Mouse (Mus musculus): ENCODE measurements around the gene Dbp. TPM values are rescaled to one million over a fixed set of nuclear protein-coding genes. Genes with fewer than 3 reads are reported as not detected.

Dbp gene
- polyA plus RNA-seq, 1 experiment from 2014 or later, result 3.3 TPM

GRCm38 (mm10) chr7:45716952-45717917 is 12.3 kb downstream of the Dbp start:
- 8% methylated on average over 31 of the region's 31 CpGs for WGBS (ENCODE audit: insufficient replicate concordance)
- H3K4me2 ChIP-seq, result peak overlapping the region; percentile 96
- H3K4me3 ChIP-seq (ENCODE audit: low read depth, low read length), result peak overlapping the region; percentile 97
- no peaks in the 10 kb centered on the region for H3K9me3 ChIP-seq (replicated peaks; ENCODE audit: control insufficient read depth, low read length)
- H3K36me3 ChIP-seq (ENCODE audit: control insufficient read depth, insufficient read depth, low read length), result peaks cover 28% of the 10 kb centered on the region
- H3K4me1 ChIP-seq (ENCODE audit: control insufficient read depth, insufficient read depth, low read length), result peaks cover 41% of the 10 kb centered on the region
- peak; percentile 29 for ATAC-seq (replicated peaks; ENCODE audit: insufficient number of reproducible peaks, low FRiP score, low TSS enrichment)
- no peaks in the 10 kb centered on the region for H3K27me3 ChIP-seq (ENCODE audit: control insufficient read depth, insufficient read depth, low read length)
- peak overlapping the region; percentile 93 for H3K9ac ChIP-seq (ENCODE audit: low read depth, low read length)
- peak overlapping the region; percentile 91 for H3K27ac ChIP-seq (ENCODE audit: low read depth, low read length)

GRCm38 (mm10) chr7:45717918-45718297 is 13.0 kb downstream of the Dbp start, which contains the start of gene Sphk2:
Gene Sphk2, minus strand, starts transcription at chr7:45718002.
- peak within 1 kb of the TSS; percentile 99 for H3K9ac ChIP-seq (ENCODE audit: low read depth, low read length)
- WGBS (ENCODE audit: insufficient replicate concordance), result 1% methylated on average over 41 of the region's 41 CpGs
- H3K27ac ChIP-seq (ENCODE audit: low read depth, low read length), result peak within 1 kb of the TSS; percentile 91
- peaks cover 41% of the 10 kb centered on the region for H3K4me1 ChIP-seq (ENCODE audit: control insufficient read depth, insufficient read depth, low read length)
- no peaks in the 10 kb centered on the region for H3K9me3 ChIP-seq (replicated peaks; ENCODE audit: control insufficient read depth, low read length)
- H3K36me3 ChIP-seq (ENCODE audit: control insufficient read depth, insufficient read depth, low read length), result peaks cover 23% of the 10 kb centered on the region
- peak within 1 kb of the TSS; percentile 97 for H3K4me3 ChIP-seq (ENCODE audit: low read depth, low read length)
- H3K27me3 ChIP-seq (ENCODE audit: control insufficient read depth, insufficient read depth, low read length), result no peaks in the 10 kb centered on the region
- peak; percentile 70 for ATAC-seq (replicated peaks; ENCODE audit: insufficient number of reproducible peaks, low FRiP score, low TSS enrichment)
- H3K4me2 ChIP-seq, result peak within 1 kb of the TSS; percentile 96

GRCm38 (mm10) chr7:45718331-45718730 is 13.4 kb downstream of the Dbp start:
- H3K4me1 ChIP-seq (ENCODE audit: control insufficient read depth, insufficient read depth, low read length), result peaks cover 41% of the 10 kb centered on the region
- H3K4me3 ChIP-seq (ENCODE audit: low read depth, low read length), result peak overlapping the region; percentile 97
- H3K4me2 ChIP-seq, result peak overlapping the region; percentile 96
- H3K9ac ChIP-seq (ENCODE audit: low read depth, low read length), result peak overlapping the region; percentile 99
- under 1% methylated on average over 20 of the region's 20 CpGs for WGBS (ENCODE audit: insufficient replicate concordance)
- H3K27ac ChIP-seq (ENCODE audit: low read depth, low read length), result peak overlapping the region; percentile 91
- no peaks in the 10 kb centered on the region for H3K27me3 ChIP-seq (ENCODE audit: control insufficient read depth, insufficient read depth, low read length)
- no peaks in the 10 kb centered on the region for H3K9me3 ChIP-seq (replicated peaks; ENCODE audit: control insufficient read depth, low read length)
- no peak for ATAC-seq (replicated peaks; ENCODE audit: insufficient number of reproducible peaks, low FRiP score, low TSS enrichment)
- H3K36me3 ChIP-seq (ENCODE audit: control insufficient read depth, insufficient read depth, low read length), result peaks cover 23% of the 10 kb centered on the region

- Histone ChIP-seq H3K27me3 (ENCODE audit: control insufficient read depth, insufficient read depth, low read length) (no peaks in the 10 kb centered on the region), H3K9me3 (replicated peaks; ENCODE audit: control insufficient read depth, low read length) (no peaks in the 10 kb centered on the region), H3K27ac (ENCODE audit: low read depth, low read length) (no peak overlapping the region), H3K36me3 (ENCODE audit: control insufficient read depth, insufficient read depth, low read length) (peaks cover 27% of the 10 kb centered on the region), H3K9ac (ENCODE audit: low read depth, low read length) (peak overlapping the region; percentile 99), H3K4me3 (ENCODE audit: low read depth, low read length) (peak overlapping the region; percentile 97), H3K4me2 (peak overlapping the region; percentile 96), H3K4me1 (ENCODE audit: control insufficient read depth, insufficient read depth, low read length) (peaks cover 37% of the 10 kb centered on the region)
- WGBS (ENCODE audit: insufficient replicate concordance), result 75% methylated on average over 10 of the region's 10 CpGs
- ATAC-seq (replicated peaks; ENCODE audit: insufficient number of reproducible peaks, low FRiP score, low TSS enrichment), result no peak
Observed at GRCm38 (mm10) chr7:45719180-45719579, 14.3 kb downstream of the Dbp start.

- WGBS (ENCODE audit: insufficient replicate concordance), result 92% methylated on average over 15 of the region's 16 CpGs
- no peaks in the 10 kb centered on the region for H3K9me3 ChIP-seq (replicated peaks; ENCODE audit: control insufficient read depth, low read length)
- H3K4me3 ChIP-seq (ENCODE audit: low read depth, low read length), result no peak overlapping the region
- H3K4me1 ChIP-seq (ENCODE audit: control insufficient read depth, insufficient read depth, low read length), result peaks cover 31% of the 10 kb centered on the region
- H3K27me3 ChIP-seq (ENCODE audit: control insufficient read depth, insufficient read depth, low read length), result no peaks in the 10 kb centered on the region
- peaks cover 33% of the 10 kb centered on the region for H3K36me3 ChIP-seq (ENCODE audit: control insufficient read depth, insufficient read depth, low read length)
- no peak overlapping the region for H3K27ac ChIP-seq (ENCODE audit: low read depth, low read length)
- H3K4me2 ChIP-seq, result peak overlapping the region; percentile 96; the same call in 1 of the 2 replicates
- no peak for ATAC-seq (replicated peaks; ENCODE audit: insufficient number of reproducible peaks, low FRiP score, low TSS enrichment)
- 0 out of 2 replicates have a peak overlapping the region, but pooled peaks have one; percentile 5 for H3K9ac ChIP-seq (ENCODE audit: low read depth, low read length)
Observed at GRCm38 (mm10) chr7:45719738-45720412, 15.0 kb downstream of the Dbp start.

GRCm38 (mm10) chr7:45720413-45721233 is 15.7 kb downstream of the Dbp start, which contains the start of gene Fam83e:
Gene Fam83e, plus strand, starts transcription at chr7:45721212.
- no peaks in the 10 kb centered on the region for H3K9me3 ChIP-seq (replicated peaks; ENCODE audit: control insufficient read depth, low read length)
- no peak for ATAC-seq (replicated peaks; ENCODE audit: insufficient number of reproducible peaks, low FRiP score, low TSS enrichment)
- peaks cover 28% of the 10 kb centered on the region for H3K4me1 ChIP-seq (ENCODE audit: control insufficient read depth, insufficient read depth, low read length)
- no peak within 1 kb of the TSS for H3K4me2 ChIP-seq
- 0 out of 2 replicates have a peak within 1 kb of the TSS, but pooled peaks have one; percentile 22 for H3K9ac ChIP-seq (ENCODE audit: low read depth, low read length)
- 84% methylated on average over 14 of the region's 14 CpGs for WGBS (ENCODE audit: insufficient replicate concordance)
- no peaks in the 10 kb centered on the region for H3K27me3 ChIP-seq (ENCODE audit: control insufficient read depth, insufficient read depth, low read length)
- H3K27ac ChIP-seq (ENCODE audit: low read depth, low read length), result no peak within 1 kb of the TSS
- H3K36me3 ChIP-seq (ENCODE audit: control insufficient read depth, insufficient read depth, low read length), result peaks cover 38% of the 10 kb centered on the region
- no peak within 1 kb of the TSS for H3K4me3 ChIP-seq (ENCODE audit: low read depth, low read length)

- no peak for ATAC-seq (replicated peaks; ENCODE audit: insufficient number of reproducible peaks, low FRiP score, low TSS enrichment)
- Histone ChIP-seq H3K36me3 (ENCODE audit: control insufficient read depth, insufficient read depth, low read length) (peaks cover 38% of the 10 kb centered on the region), H3K27me3 (ENCODE audit: control insufficient read depth, insufficient read depth, low read length) (no peaks in the 10 kb centered on the region), H3K9me3 (replicated peaks; ENCODE audit: control insufficient read depth, low read length) (no peaks in the 10 kb centered on the region), H3K27ac (ENCODE audit: low read depth, low read length) (no peak overlapping the region), H3K4me1 (ENCODE audit: control insufficient read depth, insufficient read depth, low read length) (peaks cover 23% of the 10 kb centered on the region), H3K9ac (ENCODE audit: low read depth, low read length) (no peak overlapping the region), H3K4me2 (no peak overlapping the region), H3K4me3 (ENCODE audit: low read depth, low read length) (no peak overlapping the region)
- 72% methylated on average over 7 of the region's 7 CpGs for WGBS (ENCODE audit: insufficient replicate concordance)
Observed at GRCm38 (mm10) chr7:45721234-45721571, 16.3 kb downstream of the Dbp start.
